Mouse (Mus musculus) limb, embryonic 11.5 days (tissue): ENCODE results near the gene Mthfd1l. TPM values are rescaled to one million over a fixed set of nuclear protein-coding genes. Genes with fewer than 3 reads are reported as not detected.

Experiments used
- ATAC-seq: fragments of 200-750 bp; cut with Nextera tagmentation; 2 replicates; pipeline ENCODE4 v1.8.0; 2017; ENCODE audit warnings: low read depth; ENCODE audit not compliant: insufficient number of reproducible peaks, low FRiP score, low TSS enrichment
- DNase-seq: peaks from one replicate; pipeline ENCODE4 v3.0.0-alpha.2; 2015; ENCODE audit warnings: low spot score
- H3K27ac ChIP-seq: fragments of 300-500 bp; sonication (generic); replicated peaks from 2 replicates; pipeline ENCODE4 v1.5.1; 2014; ENCODE audit warnings: low read depth, mild to moderate bottlenecking, low read length
- H3K27me3 ChIP-seq: fragments of 300-500 bp; sonication (generic); 2 replicates; pipeline ENCODE4 v1.6.1; 2014; ENCODE audit warnings: mild to moderate bottlenecking, low read length, mixed read lengths; ENCODE audit not compliant: control insufficient read depth, insufficient read depth
- H3K36me3 ChIP-seq: fragments of 300-500 bp; sonication (generic); 2 replicates; pipeline ENCODE4 v1.6.1; 2014; ENCODE audit warnings: mild to moderate bottlenecking, low read length, moderate library complexity, mixed read lengths; ENCODE audit not compliant: control insufficient read depth, insufficient read depth
- H3K4me1 ChIP-seq: fragments of 300-500 bp; sonication (generic); 2 replicates; pipeline ENCODE4 v1.6.1; 2014; ENCODE audit warnings: low read length, mixed read lengths; ENCODE audit not compliant: control insufficient read depth, insufficient read depth
- H3K4me2 ChIP-seq: fragments of 300-500 bp; sonication (generic); 2 replicates; pipeline ENCODE4 v1.6.1; 2014; ENCODE audit warnings: low read depth, mild to moderate bottlenecking, moderate library complexity; ENCODE audit not compliant: severe bottlenecking
- H3K4me3 ChIP-seq: fragments of 300-500 bp; sonication (generic); 2 replicates; pipeline ENCODE4 v1.5.1; 2014; ENCODE audit warnings: low read depth, low read length
- H3K9ac ChIP-seq: fragments of 300-500 bp; sonication (generic); 2 replicates; pipeline ENCODE4 v1.6.1; 2014; ENCODE audit warnings: mild to moderate bottlenecking, low read length
- H3K9me3 ChIP-seq: fragments of 300-500 bp; sonication (generic); 2 replicates; pipeline ENCODE4 v1.6.1; 2016; ENCODE audit warnings: low read length; ENCODE audit not compliant: control insufficient read depth
- WGBS: fragments of 180-500 bp; shearing (Covaris S2); extraction: QIAGEN DNeasy Blood & Tissue Kit; methylation state at CpG from one replicate; pipeline ENCODE4 v1.1.7; 2014; 5-methylcytosine and 5-hydroxymethylcytosine counted together
- polyA plus RNA-seq: library from polyadenylated mRNA; unstranded; fragments of >200 nt; fragmentation: Nextera tagmentation; extraction: Ambion mirVana; gene quantifications from 2 replicates; pipeline ENCODE4 v1.2.1, GENCODE M21; 2014

Gene Mthfd1l
- polyA plus RNA-seq, 1 experiment from 2014 or later, result 16.0 TPM

DNA sequence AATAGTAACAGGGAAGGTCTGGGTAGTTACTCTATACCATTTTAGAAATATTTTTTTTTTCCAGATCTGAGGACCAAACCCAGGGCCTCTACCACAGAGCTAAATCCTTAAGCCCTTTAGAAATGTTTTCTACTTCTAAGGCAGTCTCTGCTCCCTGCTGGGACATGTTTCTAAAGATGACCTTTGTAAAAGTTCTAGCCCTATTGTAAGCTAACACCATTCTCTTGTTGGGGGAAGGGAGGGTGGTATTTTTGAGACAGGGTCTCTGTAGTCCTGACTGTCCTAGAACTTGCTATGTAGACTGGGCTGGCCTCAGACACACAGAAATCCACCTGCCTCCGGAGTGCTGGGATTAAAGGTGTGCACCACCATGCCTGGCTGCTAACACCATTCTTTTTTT lies 170.5 kb downstream of the Mthfd1l start:
- no peak overlapping the region for H3K4me3 ChIP-seq
- 0 out of 2 replicates have a peak, but pooled peaks cover 2% of the 10 kb centered on the region for H3K36me3 ChIP-seq
- H3K27me3 ChIP-seq, result no peaks in the 10 kb centered on the region
- ATAC-seq (no peak), DNase-seq (no peak)
- 69% methylated on average over 1 of the region's 1 CpGs for WGBS
- no peak overlapping the region for H3K27ac ChIP-seq
- no peaks in the 10 kb centered on the region for H3K4me1 ChIP-seq
- H3K9me3 ChIP-seq, result no peaks in the 10 kb centered on the region
- H3K9ac ChIP-seq, result no peak overlapping the region
- no peak overlapping the region for H3K4me2 ChIP-seq

DNA sequence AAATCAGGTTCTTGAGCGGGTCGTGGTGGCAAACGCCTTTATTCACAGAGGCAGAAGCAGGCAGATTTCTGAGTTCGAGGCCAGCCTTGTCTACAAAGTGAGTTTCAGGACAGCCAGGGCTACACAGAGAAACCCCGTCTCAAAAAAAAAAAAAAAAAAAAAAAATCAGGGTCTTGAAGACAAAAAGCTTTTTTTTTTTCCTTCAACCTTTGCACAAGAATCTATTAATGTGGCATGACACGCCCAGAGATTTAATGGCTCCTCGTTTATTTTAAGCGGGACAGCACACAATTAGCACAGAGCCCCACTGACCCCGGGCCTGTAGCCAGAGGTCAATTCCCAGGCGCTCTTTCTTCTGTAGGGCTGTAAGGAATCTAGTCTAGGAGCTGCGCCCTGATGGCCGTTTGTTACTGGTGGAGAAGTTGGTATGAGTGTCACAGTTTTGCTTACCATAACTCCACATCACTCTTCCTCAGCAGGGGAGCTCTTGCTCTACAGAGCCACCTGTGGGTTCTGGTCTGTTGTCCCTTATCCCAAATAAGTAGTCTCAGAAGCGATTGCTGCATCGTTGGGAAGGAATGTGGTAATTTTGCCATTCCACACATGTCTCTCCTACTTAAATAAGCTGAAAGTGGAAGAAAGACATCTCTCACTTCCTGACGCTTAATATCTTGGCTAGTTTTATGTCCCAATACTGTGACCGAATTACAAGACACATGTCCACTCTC lies 172.3 kb downstream of the Mthfd1l start:
- 54% methylated on average over 16 of the region's 16 CpGs for WGBS
- Histone ChIP-seq H3K9ac (no peak overlapping the region), H3K9me3 (no peaks in the 10 kb centered on the region), H3K27me3 (no peaks in the 10 kb centered on the region), H3K36me3 (0 out of 2 replicates have a peak, but pooled peaks cover 2% of the 10 kb centered on the region), H3K4me1 (no peaks in the 10 kb centered on the region), H3K4me3 (no peak overlapping the region), H3K4me2 (no peak overlapping the region), H3K27ac (no peak overlapping the region)
- no peak for ATAC-seq
- no peak for DNase-seq

DNA sequence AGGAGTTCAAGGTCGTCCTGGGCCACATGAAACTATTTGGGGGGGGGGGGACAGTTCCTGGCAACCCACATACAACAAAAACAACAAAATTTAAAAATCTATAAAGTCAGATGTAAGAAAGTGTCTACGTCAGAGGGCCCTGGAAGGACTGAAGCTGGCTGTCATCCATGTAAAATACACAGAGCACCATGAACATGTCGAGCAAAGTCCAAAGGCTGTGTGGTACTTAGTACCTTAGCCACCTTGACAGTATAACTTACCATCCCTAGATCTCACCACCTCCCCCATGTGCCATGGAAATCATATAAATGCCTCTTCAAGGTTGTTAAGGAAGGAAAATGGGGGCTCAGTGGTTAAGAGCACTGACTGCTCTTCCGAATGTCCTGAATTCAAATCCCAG lies 174.0 kb downstream of the Mthfd1l start:
- Histone ChIP-seq H3K4me2 (no peak overlapping the region), H3K9me3 (no peaks in the 10 kb centered on the region), H3K27me3 (no peaks in the 10 kb centered on the region), H3K4me1 (no peaks in the 10 kb centered on the region), H3K36me3 (0 out of 2 replicates have a peak, but pooled peaks cover 2% of the 10 kb centered on the region), H3K27ac (no peak overlapping the region), H3K9ac (no peak overlapping the region), H3K4me3 (no peak overlapping the region)
- DNase-seq, result no peak
- ATAC-seq, result no peak
- 91% methylated on average over 4 of the region's 4 CpGs for WGBS

DNA sequence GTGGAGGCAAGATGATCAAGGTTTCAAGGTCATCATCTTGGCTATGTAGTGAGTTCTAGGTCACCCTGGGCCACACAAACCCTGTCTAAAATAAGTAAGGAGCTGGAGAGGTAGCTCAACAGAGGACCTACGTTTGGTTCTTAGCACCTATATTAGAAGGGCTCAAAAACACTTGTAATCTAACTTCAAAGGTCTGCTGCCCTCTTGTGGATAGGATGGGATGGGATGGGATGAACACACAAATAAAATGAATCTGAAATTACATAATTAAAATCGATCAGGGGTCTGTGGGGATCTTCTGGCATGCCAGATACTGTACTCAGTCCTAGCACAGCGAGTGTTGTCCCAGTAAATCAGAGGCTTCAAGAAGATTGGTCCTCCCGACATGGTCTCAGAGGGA lies 178.2 kb downstream of the Mthfd1l start:
- 89% methylated on average over 4 of the region's 4 CpGs for WGBS
- Histone ChIP-seq H3K9ac (no peak overlapping the region), H3K9me3 (no peaks in the 10 kb centered on the region), H3K4me3 (no peak overlapping the region), H3K36me3 (0 out of 2 replicates have a peak, but pooled peaks cover 2% of the 10 kb centered on the region), H3K4me1 (no peaks in the 10 kb centered on the region), H3K27ac (no peak overlapping the region), H3K27me3 (no peaks in the 10 kb centered on the region), H3K4me2 (no peak overlapping the region)
- DNase-seq (no peak), ATAC-seq (no peak)

DNA sequence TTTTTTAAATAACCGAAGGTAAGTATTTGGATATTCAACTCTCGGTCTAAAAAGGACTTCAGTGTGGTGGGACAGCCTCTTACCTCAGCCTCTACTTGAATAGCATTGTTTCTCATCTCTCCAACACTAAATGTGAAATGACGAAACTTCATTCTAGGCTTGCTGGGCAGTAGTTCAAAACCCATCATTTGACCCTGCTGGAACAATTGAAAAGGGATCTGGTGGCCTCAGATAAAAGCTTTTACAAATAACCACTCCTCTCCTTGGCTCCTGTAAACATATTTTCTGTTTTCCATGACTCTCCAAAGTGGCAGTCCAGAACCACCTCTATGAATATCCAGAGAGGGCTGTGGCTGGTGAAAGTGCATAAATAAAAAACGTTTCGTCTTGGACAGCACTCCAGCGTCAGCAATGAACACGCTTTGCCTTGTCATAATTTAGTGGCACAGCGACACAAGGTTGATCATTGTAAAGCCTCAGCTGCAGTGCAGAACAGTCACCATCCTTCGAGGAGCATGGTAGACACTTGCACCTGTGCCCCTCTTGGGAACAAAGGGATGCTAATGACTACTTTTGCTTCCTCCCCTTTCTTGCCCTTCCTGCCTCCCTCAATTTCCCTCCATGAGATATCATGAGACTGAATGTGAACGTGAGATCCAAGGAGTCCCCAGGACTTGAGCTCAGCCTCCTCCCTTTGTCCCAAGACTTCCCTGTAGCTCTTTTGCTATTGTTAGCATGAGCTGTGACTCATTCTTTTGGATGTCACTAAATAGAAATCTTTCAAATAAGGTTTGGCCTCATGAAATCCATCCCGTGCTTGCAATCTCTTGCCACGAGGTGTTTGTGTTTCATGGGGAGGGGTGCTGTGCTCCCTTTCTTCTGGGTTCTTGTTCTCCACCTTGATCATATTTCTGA lies 179.2 kb downstream of the Mthfd1l start:
- H3K4me2 ChIP-seq, result no peak overlapping the region
- WGBS, result 91% methylated on average over 12 of the region's 12 CpGs
- no peak overlapping the region for H3K4me3 ChIP-seq
- no peak for DNase-seq
- no peak overlapping the region for H3K9ac ChIP-seq
- ATAC-seq, result no peak
- H3K4me1 ChIP-seq, result no peaks in the 10 kb centered on the region
- H3K36me3 ChIP-seq, result 0 out of 2 replicates have a peak, but pooled peaks cover 2% of the 10 kb centered on the region
- no peaks in the 10 kb centered on the region for H3K9me3 ChIP-seq
- H3K27me3 ChIP-seq, result no peaks in the 10 kb centered on the region
- no peak overlapping the region for H3K27ac ChIP-seq

DNA sequence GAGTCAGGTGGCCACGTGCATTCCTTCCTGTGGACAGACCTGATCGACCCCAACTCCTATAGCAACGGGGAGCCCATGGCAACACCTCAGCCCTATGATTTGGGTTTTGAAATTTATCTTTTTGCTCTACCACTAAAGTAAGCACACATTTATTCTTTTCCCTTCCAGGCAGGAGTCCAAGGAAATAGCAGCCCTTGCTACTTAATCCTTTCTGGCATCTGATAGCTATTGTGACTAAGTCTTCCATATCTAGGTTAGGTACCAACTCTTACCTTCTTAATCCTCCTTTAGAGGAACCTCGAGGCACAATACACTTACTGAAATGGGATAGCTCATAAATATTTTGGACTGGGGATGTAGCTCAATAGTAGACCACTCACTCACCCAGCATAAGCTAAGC lies 180.1 kb downstream of the Mthfd1l start:
- no peak overlapping the region for H3K9ac ChIP-seq
- no peaks in the 10 kb centered on the region for H3K4me1 ChIP-seq
- H3K4me2 ChIP-seq, result no peak overlapping the region
- ATAC-seq (no peak), DNase-seq (no peak)
- no peak overlapping the region for H3K27ac ChIP-seq
- 0 out of 2 replicates have a peak, but pooled peaks cover 1% of the 10 kb centered on the region for H3K36me3 ChIP-seq
- H3K4me3 ChIP-seq, result no peak overlapping the region
- H3K27me3 ChIP-seq, result no peaks in the 10 kb centered on the region
- no peaks in the 10 kb centered on the region for H3K9me3 ChIP-seq
- 83% methylated on average over 4 of the region's 4 CpGs for whole genome bisulfite sequencing

DNA sequence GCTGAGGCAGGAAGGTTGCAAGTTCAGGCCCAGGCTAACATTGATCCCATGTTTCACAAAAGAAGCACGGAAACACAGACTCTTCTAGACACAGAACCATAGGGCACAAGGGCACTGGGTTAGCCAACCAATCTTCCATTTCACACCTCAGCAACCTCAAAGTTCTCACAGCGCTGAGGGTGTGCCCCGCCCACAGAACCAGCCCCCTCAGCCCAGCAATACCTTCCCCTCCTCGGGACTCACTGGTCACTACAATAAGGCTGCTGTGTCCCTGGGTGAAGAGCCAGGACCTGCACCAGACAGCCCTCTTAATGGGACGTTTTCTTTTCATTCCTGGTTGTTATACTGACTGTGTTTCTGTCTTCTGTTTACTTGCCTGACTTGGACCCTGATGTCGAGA lies 181.1 kb downstream of the Mthfd1l start:
- Histone ChIP-seq H3K9me3 (no peaks in the 10 kb centered on the region), H3K36me3 (no peaks in the 10 kb centered on the region), H3K9ac (no peak overlapping the region), H3K4me2 (no peak overlapping the region), H3K27ac (no peak overlapping the region), H3K4me1 (no peaks in the 10 kb centered on the region), H3K27me3 (no peaks in the 10 kb centered on the region), H3K4me3 (no peak overlapping the region)
- DNase-seq (no peak), ATAC-seq (no peak)
- 65% methylated on average over 6 of the region's 6 CpGs for WGBS

DNA sequence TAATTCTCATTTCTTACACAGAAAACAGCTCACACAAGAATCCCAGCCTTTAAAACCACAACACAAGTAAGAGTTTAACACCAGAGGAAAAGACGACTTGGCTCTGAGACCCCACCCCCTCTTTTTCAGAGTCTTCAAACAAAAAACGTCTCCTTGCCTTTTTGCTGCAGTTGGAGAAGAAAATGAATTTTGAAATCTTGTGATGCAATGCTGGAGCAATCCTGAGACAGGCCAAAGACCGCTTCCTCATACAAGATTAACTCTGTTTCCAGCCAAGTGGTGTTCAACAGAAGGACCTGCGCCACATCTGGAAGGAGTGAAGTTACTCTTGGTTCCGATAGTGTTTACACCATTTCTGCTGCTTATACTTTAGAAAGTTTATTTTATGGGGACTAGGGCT lies 182.6 kb downstream of the Mthfd1l start:
- no peak overlapping the region for H3K27ac ChIP-seq
- DNase-seq (no peak), ATAC-seq (no peak)
- H3K27me3 ChIP-seq, result no peaks in the 10 kb centered on the region
- H3K4me3 ChIP-seq, result no peak overlapping the region
- 79% methylated on average over 5 of the region's 5 CpGs for WGBS
- no peak overlapping the region for H3K9ac ChIP-seq
- no peaks in the 10 kb centered on the region for H3K36me3 ChIP-seq
- no peak overlapping the region for H3K4me2 ChIP-seq
- H3K9me3 ChIP-seq, result no peaks in the 10 kb centered on the region
- no peaks in the 10 kb centered on the region for H3K4me1 ChIP-seq
